Mouse (Mus musculus): Measurements from ENCODE around the gene Tspan10. TPM values are rescaled to one million over a fixed set of nuclear protein-coding genes. Genes with fewer than 3 reads are reported as not detected.

Gene Tspan10
- total RNA-seq, 2 experiments from 2014 or later = 0.35 to 1.2 TPM

DNA sequence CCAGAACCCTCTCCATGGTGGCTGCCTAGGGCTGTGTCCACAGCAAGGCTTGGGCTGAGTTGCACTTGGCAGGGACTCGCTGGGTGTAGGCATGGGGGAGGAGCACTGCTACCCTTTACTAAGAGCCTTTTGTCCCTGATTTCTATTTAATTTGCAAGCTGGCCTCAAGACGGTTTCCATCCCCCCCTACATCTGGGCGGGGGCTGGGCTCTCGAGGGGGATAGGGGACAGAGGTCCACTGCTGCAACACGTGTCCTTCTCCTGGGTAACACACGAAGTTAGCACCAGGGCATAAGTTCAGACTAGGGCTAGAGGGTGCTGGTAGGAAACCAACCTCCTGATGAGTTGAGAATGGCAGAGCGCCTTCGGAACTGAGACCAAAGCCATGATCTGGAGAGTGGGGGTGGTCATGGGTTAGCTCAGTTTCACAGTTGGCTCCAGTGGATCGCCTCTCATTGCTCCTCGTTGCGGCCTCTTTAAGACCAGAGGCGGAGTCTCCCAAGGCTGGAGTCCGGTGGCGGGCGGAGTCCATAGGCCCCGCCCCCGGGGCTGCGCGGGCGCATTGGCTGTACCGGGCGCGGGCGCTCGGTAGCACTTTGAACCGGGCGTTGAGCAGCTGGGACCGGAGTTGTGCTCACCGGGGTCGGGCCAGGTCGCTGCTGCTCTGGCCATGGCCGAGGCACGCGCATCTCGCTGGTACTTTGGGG, 49.0 kb downstream of the Tspan10 start, which contains the start of gene Slc25a10:
Gene Slc25a10 (plus strand): TSS at position 524 of the 707 bp plus-strand sequence.
- DNase-seq = peak; percentile 88 to 89
- intact Hi-C loops (cut with DNase I) = loop anchor here (2.0 to 5.0 kb wide), 3 partner anchors 59 to 221 kb away; partner anchors contain the start of genes Aspscr1, Cenpx, Lrrc45 and Ppp1r27

DNA sequence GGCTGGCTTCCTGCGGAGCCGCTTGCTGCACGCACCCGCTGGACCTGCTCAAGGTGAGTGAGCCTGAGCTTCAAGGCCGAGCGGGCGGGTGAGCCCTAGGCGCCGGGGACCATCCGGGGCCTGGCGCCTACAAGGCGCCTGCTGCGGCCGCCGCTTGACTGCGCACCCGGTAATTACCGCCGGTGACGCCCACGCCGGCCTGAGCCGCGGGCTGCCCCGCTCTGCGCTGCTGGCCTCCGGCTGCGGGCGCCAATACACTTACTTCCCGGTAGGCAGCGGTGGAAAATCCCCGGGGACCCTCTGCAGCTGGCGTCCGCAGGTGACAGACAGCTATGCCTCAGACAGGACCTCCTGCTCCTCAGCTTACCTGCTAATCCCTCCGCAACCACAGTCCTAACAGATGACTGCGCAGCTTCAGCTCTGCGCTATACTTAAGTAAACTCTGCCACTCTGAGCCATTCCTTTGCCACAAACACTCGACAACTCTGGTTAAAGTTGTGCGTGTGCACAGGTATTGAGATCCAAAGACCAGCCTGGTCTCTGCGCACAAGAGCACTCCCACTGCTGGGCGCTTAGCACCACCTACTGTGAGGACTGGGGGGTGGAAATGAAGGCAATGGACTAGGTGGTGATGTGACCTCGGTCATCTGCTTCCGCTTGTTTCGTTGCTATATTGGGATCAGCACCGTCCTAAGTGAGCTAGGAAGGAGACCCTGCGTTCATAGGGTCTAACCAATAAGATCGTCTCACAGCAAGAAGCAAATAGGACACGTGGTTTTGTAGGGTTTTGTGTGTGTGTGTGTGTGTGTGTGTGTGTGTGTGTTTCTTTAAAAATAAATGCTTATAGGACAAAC, 49.8 kb downstream of the Tspan10 start:
- peak in 1 of 2 experiments; percentile 49 for DNase-seq
- intact Hi-C loops (cut with DNase I) = loop anchor here (5.0 kb wide), 2 partner anchors 180 to 220 kb away; partner anchors contain the start of genes Aspscr1, Cenpx and Lrrc45

- no peak for DNase-seq
- intact Hi-C loops (cut with DNase I) = loop anchor here (5.0 kb wide), 2 partner anchors 179 to 219 kb away; partner anchors contain the start of genes Aspscr1, Cenpx and Lrrc45
These were observed 50.4 kb downstream of the Tspan10 start for GRCm38 (mm10) chr11:120492878-120493203.

DNA sequence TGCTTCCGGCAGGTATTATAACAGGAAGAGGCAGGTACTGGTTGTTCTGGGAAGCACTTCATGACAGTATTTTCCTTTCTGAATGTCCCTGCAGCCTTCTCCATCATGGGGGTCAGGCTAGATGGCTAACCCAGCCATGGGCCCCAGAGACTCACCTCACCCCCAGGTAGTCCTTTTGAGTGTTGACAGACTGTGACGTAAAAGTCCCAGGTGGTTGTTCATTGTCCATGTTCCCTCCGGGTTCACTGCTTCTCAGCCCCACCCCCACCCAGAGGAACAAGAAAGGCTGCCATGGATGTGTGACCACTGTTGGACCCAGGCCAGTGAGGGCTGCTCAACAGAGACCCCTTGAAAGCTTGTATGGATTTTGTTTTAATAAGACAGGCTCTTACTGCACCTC, 50.9 kb downstream of the Tspan10 start:
- intact Hi-C loops (cut with DNase I) = loop anchor here (5.0 kb wide), 2 partner anchors 179 to 219 kb away; partner anchors contain the start of genes Aspscr1, Cenpx and Lrrc45
- no peak for DNase-seq

GRCm38 (mm10) chr11:120493911-120494310, 51.5 kb downstream of the Tspan10 start:
- DNase-seq = no peak
- intact Hi-C loops (cut with DNase I) = loop anchor here (5.0 kb wide), 2 partner anchors 178 to 218 kb away; partner anchors contain the start of genes Aspscr1, Cenpx and Lrrc45

Other genes starting within 250 kb of the Tspan10 start
- 10 to 100 TPM in 1 of 2 experiments, 1 to 10 TPM in 1; 8.5 to 11.2 TPM for gene Bahcc1, start 209.7 kb upstream of the Tspan10 start, total RNA-seq (2021)
- 100 to 1,000 TPM; 218 to 338 TPM for gene Actg1, start 94.1 kb upstream of the Tspan10 start, total RNA-seq (2021)
- not detected for gene Fscn2, start 81.1 kb upstream of the Tspan10 start, total RNA-seq (2021)
- 10 to 100 TPM; 13.8 to 15.4 TPM for gene Faap100, start 63.9 kb upstream of the Tspan10 start, total RNA-seq (2021)
- gene Nploc4, start 4.9 kb upstream of the Tspan10 start, total RNA-seq (2021) = 10 to 100 TPM; 60.4 to 62.2 TPM
- gene Pde6g, start 10.9 kb downstream of the Tspan10 start, total RNA-seq (2021) = under 1 TPM in 1 of 2 experiments, not detected in 1; 0.75 TPM
- gene Oxld1, start 15.4 kb downstream of the Tspan10 start, total RNA-seq (2021) = 10 to 100 TPM; 54.1 to 61.4 TPM
- 1 to 10 TPM; 5.9 to 6.4 TPM for gene Ccdc137, start 15.5 kb downstream of the Tspan10 start, total RNA-seq (2021)
- gene Arl16, start 25.0 kb downstream of the Tspan10 start, total RNA-seq (2021) = 10 to 100 TPM in 1 of 2 experiments, 1 to 10 TPM in 1; 8.6 to 12.2 TPM
- gene Mrpl12, start 42.0 kb downstream of the Tspan10 start, total RNA-seq (2021) = 100 to 1,000 TPM; 222 to 245 TPM
- 10 to 100 TPM; 13.4 to 15.0 TPM for gene Slc25a10, start 49.2 kb downstream of the Tspan10 start, total RNA-seq (2021)
- 1 to 10 TPM in 1 of 2 experiments, under 1 TPM in 1; 0.80 to 1.2 TPM for gene Gcgr, start 88.1 kb downstream of the Tspan10 start, total RNA-seq (2021)
- 10 to 100 TPM; 43.1 to 43.7 TPM for gene Mcrip1, start 107.1 kb downstream of the Tspan10 start, total RNA-seq (2021)
- gene Ppp1r27, start 108.5 kb downstream of the Tspan10 start, total RNA-seq (2021) = under 1 TPM in 1 of 2 experiments, not detected in 1; 0.67 TPM
- 100 to 1,000 TPM; 252 to 258 TPM for gene P4hb, start 130.6 kb downstream of the Tspan10 start, total RNA-seq (2021)
- 100 to 1,000 TPM; 147 to 150 TPM for gene Arhgdia, start 139.0 kb downstream of the Tspan10 start, total RNA-seq (2021)
- 10 to 100 TPM; 46.4 to 47.8 TPM for gene Alyref, start 155.7 kb downstream of the Tspan10 start, total RNA-seq (2021)
- gene Anapc11, start 155.8 kb downstream of the Tspan10 start, total RNA-seq (2021) = 10 to 100 TPM; 75.6 to 87.1 TPM
- gene Npb, start 165.8 kb downstream of the Tspan10 start, total RNA-seq (2021) = not detected
- 10 to 100 TPM; 48.2 to 54.6 TPM for gene Pcyt2, start 175.3 kb downstream of the Tspan10 start, total RNA-seq (2021)
- gene Sirt7, start 182.6 kb downstream of the Tspan10 start, total RNA-seq (2021) = 10 to 100 TPM; 10.0 to 10.1 TPM
- 10 to 100 TPM; 39.3 to 43.8 TPM for gene Mafg, start 191.0 kb downstream of the Tspan10 start, total RNA-seq (2021)
- gene Pycr1, start 201.1 kb downstream of the Tspan10 start, total RNA-seq (2021) = 1 to 10 TPM; 1.2 to 1.3 TPM
- 10 to 100 TPM; 76.1 to 78.1 TPM for gene Myadml2, start 205.5 kb downstream of the Tspan10 start, total RNA-seq (2021)
- not detected for gene Notum, start 218.5 kb downstream of the Tspan10 start, total RNA-seq (2021)
- 10 to 100 TPM; 42.2 to 43.0 TPM for gene Aspscr1, start 230.3 kb downstream of the Tspan10 start, total RNA-seq (2021)

All from heart, postnatal 36 days (tissue).